Mouse (Mus musculus) MEL (cell line): ENCODE results near the gene Prkcd.

ENCODE experiments used
- CHD1 ChIP-seq: IDR thresholded peaks from 2 replicates; pipeline ENCODE4 v1.6.1; 2012; ENCODE audit warnings: low read depth, mild to moderate bottlenecking, inconsistent platforms, low read length, improper control_type of control experiment
- CTCF ChIP-seq, 3 experiments: IDR thresholded peaks in 2 of 3; conservative IDR thresholded peaks in 1 of 3; 2 replicates each; pipeline ENCODE4 v1.5.1; 2011 to 2012; ENCODE audit warnings: low read length in 3 of 3, low read depth in 2 of 3, mild to moderate bottlenecking in 2 of 3, improper control_type of control experiment in 1 of 3, inconsistent platforms in 1 of 3, mixed read lengths in 1 of 3, moderate library complexity in 1 of 3; ENCODE audit not compliant: control insufficient read depth in 1 of 3, insufficient read depth in 1 of 3, poor library complexity in 1 of 3, severe bottlenecking in 1 of 3
- TAL1 ChIP-seq: IDR thresholded peaks from 2 replicates; pipeline ENCODE4 v1.6.1; 2012; ENCODE audit warnings: mild to moderate bottlenecking, inconsistent platforms, low read length, moderate library complexity, mixed read lengths
- USF1 ChIP-seq: IDR thresholded peaks from 2 replicates; pipeline ENCODE4 v1.6.1; 2014; ENCODE audit warnings: low read depth, mild to moderate bottlenecking, inconsistent platforms, low read length, improper control_type of control experiment, moderate library complexity
- USF2 ChIP-seq, 2 experiments: IDR thresholded peaks; 2 replicates each; pipeline ENCODE4 v1.6.1; 2011 to 2012; ENCODE audit warnings: improper control_type of control experiment in 2 of 2, low read length in 2 of 2, borderline replicate concordance in 1 of 2, inconsistent platforms in 1 of 2, low read depth in 1 of 2, mild to moderate bottlenecking in 1 of 2; ENCODE audit not compliant: insufficient read depth in 1 of 2
- ZC3H11A ChIP-seq: IDR thresholded peaks from 2 replicates; pipeline ENCODE4 v1.6.1; 2012; ENCODE audit warnings: low read depth, mild to moderate bottlenecking, inconsistent platforms, low read length, improper control_type of control experiment

GRCm38 (mm10) chr14:30644026-30644425, 18.0 kb upstream of the Prkcd start:
- TF ChIP-seq USF1 (no peak), ZC3H11A (no peak), CHD1 (no peak), TAL1 (no peak), USF2 (IDR thresholded peaks at IDR 0.05; ENCODE audit: borderline replicate concordance in 1 of 2, insufficient read depth in 1 of 2, low read depth in 1 of 2, low read length in 2 of 2) (no peak), CTCF (IDR thresholded peaks at IDR 0.05 in 2 of 3, conservative IDR thresholded peaks at IDR 0.05 in 1 of 3; ENCODE audit: control insufficient read depth in 1 of 3, insufficient read depth in 1 of 3, low read depth in 2 of 3, low read length in 3 of 3, poor library complexity in 1 of 3, severe bottlenecking in 1 of 3) (no peak)
